Mouse (Mus musculus) bone marrow macrophage, adult 2 months (primary cell): ENCODE measurements around the gene Nudt8.

Experiments
- CTCF ChIP-seq: IDR thresholded peaks from 2 replicates; pipeline ENCODE4 v1.5.1; 2012; ENCODE audit warnings: low read depth, mild to moderate bottlenecking, low read length, moderate library complexity
- POLR2A ChIP-seq: IDR thresholded peaks from 2 replicates; pipeline ENCODE4 v1.6.1; 2012; ENCODE audit warnings: mild to moderate bottlenecking, low read depth, low read length, borderline replicate concordance

GRCm38 (mm10) chr19:4014802-4015201 lies 14.4 kb downstream of the Nudt8 start:
- TF ChIP-seq POLR2A (no peak), CTCF (no peak)
